Mouse (Mus musculus): Measurements from ENCODE around the gene Mical2.

- TF ChIP-seq CTCF (conservative IDR thresholded peaks at IDR 0.05; ENCODE audit: insufficient read depth, insufficient read length, low read depth, low read length), result peak; percentile 91
- TF ChIP-seq POLR2A (IDR thresholded peaks at IDR 0.05; ENCODE audit: low read depth, low read length), result no peak
Observed at GRCm38 (mm10) chr7:112369046-112369445, 143.4 kb downstream of the Mical2 start.
